Mouse (Mus musculus) cerebellum, adult 2 months (tissue): Measurements from ENCODE around the gene Pard3b.

ENCODE experiments used
- CTCF ChIP-seq: fragments of 200-500 bp; IDR thresholded peaks from 2 replicates; pipeline ENCODE4 v1.5.1; 2011; ENCODE audit warnings: low read depth, mild to moderate bottlenecking, control low read depth, low read length, moderate library complexity, borderline replicate concordance; ENCODE audit not compliant: insufficient read depth
- POLR2A ChIP-seq: fragments of 200-500 bp; IDR thresholded peaks from 2 replicates; pipeline ENCODE4 v1.6.1; 2011; ENCODE audit warnings: low read length, control low read depth, borderline replicate concordance; ENCODE audit not compliant: insufficient read depth

- TF ChIP-seq CTCF = no peak
- no peak for TF ChIP-seq POLR2A
Observed at GRCm38 (mm10) chr1:62691175-62691574, 1052.6 kb downstream of the Pard3b start.
